Mouse (Mus musculus) testis, adult 2 months (tissue): ENCODE data around the gene Dmwd. TPM values are rescaled to one million over a fixed set of nuclear protein-coding genes. Genes with fewer than 3 reads are reported as not detected.

Experiments
- H3K27ac ChIP-seq: fragments of 200-500 bp; 2 replicates; pipeline ENCODE4 v1.5.1; 2012; ENCODE audit warnings: low read depth, low read length; ENCODE audit not compliant: control insufficient read depth, insufficient read depth
- H3K27me3 ChIP-seq: fragments of 200-500 bp; 2 replicates; pipeline ENCODE4 v1.6.1; 2012; ENCODE audit warnings: mild to moderate bottlenecking, low read length, moderate library complexity; ENCODE audit not compliant: control insufficient read depth, insufficient read depth
- H3K36me3 ChIP-seq: fragments of 200-500 bp; 2 replicates; pipeline ENCODE4 v1.6.1; 2012; ENCODE audit warnings: mild to moderate bottlenecking, low read length; ENCODE audit not compliant: control insufficient read depth, insufficient read depth
- H3K4me1 ChIP-seq: fragments of 200-500 bp; 2 replicates; pipeline ENCODE4 v1.6.1; 2012; ENCODE audit warnings: low read length; ENCODE audit not compliant: control insufficient read depth, insufficient read depth
- H3K4me3 ChIP-seq: fragments of 200-500 bp; 2 replicates; pipeline ENCODE4 v1.5.1; 2012; ENCODE audit warnings: low read depth, mild to moderate bottlenecking, low read length, moderate library complexity, mixed read lengths; ENCODE audit not compliant: control insufficient read depth
- CTCF ChIP-seq: fragments of 200-500 bp; IDR thresholded peaks from 2 replicates; pipeline ENCODE4 v1.5.1; 2012; ENCODE audit warnings: low read depth, mild to moderate bottlenecking, inconsistent platforms, low read length, moderate library complexity; ENCODE audit not compliant: control insufficient read depth, insufficient read depth, insufficient replicate concordance
- POLR2A ChIP-seq: fragments of 200-500 bp; IDR thresholded peaks from 2 replicates; pipeline ENCODE4 v1.6.1; 2012; ENCODE audit warnings: low read depth, mild to moderate bottlenecking, inconsistent platforms, low read length, moderate library complexity; ENCODE audit not compliant: control insufficient read depth
- polyA plus RNA-seq: library from polyadenylated mRNA; depleted of rRNA; stranded (reverse); fragments of >200 nt; gene quantifications from 2 replicates; pipeline ENCODE4 v1.2.3, GENCODE M21; 2012

Gene Dmwd
- polyA plus RNA-seq, 1 experiment, result 83.7 TPM

- Histone ChIP-seq H3K4me3 (no peak overlapping the region), H3K27me3 (no peaks in the 10 kb centered on the region), H3K4me1 (peaks cover 45% of the 10 kb centered on the region), H3K27ac (no peak overlapping the region), H3K36me3 (no peaks in the 10 kb centered on the region; the same call in 1 of the 2 replicates)
- peak; percentile 56; the same call in 1 of the 2 replicates for TF ChIP-seq CTCF
- TF ChIP-seq POLR2A, result no peak
Observed at GRCm38 (mm10) chr7:19088813-19089212, 12.8 kb downstream of the Dmwd start.

GRCm38 (mm10) chr7:19091913-19092312, 15.9 kb downstream of the Dmwd start:
- peaks cover 51% of the 10 kb centered on the region for H3K4me1 ChIP-seq

GRCm38 (mm10) chr7:19092381-19093173, 16.6 kb downstream of the Dmwd start:
- H3K27me3 ChIP-seq, result no peaks in the 10 kb centered on the region
- peak overlapping the region; percentile 5; the same call in 1 of the 2 replicates for H3K27ac ChIP-seq
- no peaks in the 10 kb centered on the region; the same call in 1 of the 2 replicates for H3K36me3 ChIP-seq
- H3K4me1 ChIP-seq, result peaks cover 48% of the 10 kb centered on the region
- TF ChIP-seq CTCF (no peak), POLR2A (no peak)
- H3K4me3 ChIP-seq, result no peak overlapping the region; the same call in 1 of the 2 replicates

More at GRCm38 (mm10) chr7:19091913-19092312, 15.9 kb downstream of the Dmwd start:
- Histone ChIP-seq H3K4me3 (no peak overlapping the region), H3K27ac (peak overlapping the region; percentile 15; the same call in 1 of the 2 replicates), H3K27me3 (no peaks in the 10 kb centered on the region), H3K36me3 (no peaks in the 10 kb centered on the region; the same call in 1 of the 2 replicates)
- no peak for TF ChIP-seq CTCF
- no peak for TF ChIP-seq POLR2A

GRCm38 (mm10) chr7:19093174-19093521, 17.1 kb downstream of the Dmwd start:
- Histone ChIP-seq H3K36me3 (no peaks in the 10 kb centered on the region; the same call in 1 of the 2 replicates), H3K4me3 (peak overlapping the region; percentile 4), H3K4me1 (peaks cover 48% of the 10 kb centered on the region), H3K27ac (peak overlapping the region; percentile 40), H3K27me3 (no peaks in the 10 kb centered on the region)
- TF ChIP-seq CTCF (peak; percentile 73), POLR2A (0 out of 2 replicates have a peak, but pooled peaks have one; percentile 22)

GRCm38 (mm10) chr7:19093537-19094385, 17.7 kb downstream of the Dmwd start:
- TF ChIP-seq CTCF (no peak), POLR2A (peak; percentile 42; the same call in 1 of the 2 replicates)
- H3K27ac ChIP-seq, result peak overlapping the region; percentile 62
- H3K4me1 ChIP-seq, result peaks cover 48% of the 10 kb centered on the region
- H3K36me3 ChIP-seq, result no peaks in the 10 kb centered on the region; the same call in 1 of the 2 replicates
- peak overlapping the region; percentile 73 for H3K4me3 ChIP-seq
- H3K27me3 ChIP-seq, result no peaks in the 10 kb centered on the region

- no peaks in the 10 kb centered on the region for H3K27me3 ChIP-seq
- no peaks in the 10 kb centered on the region; the same call in 1 of the 2 replicates for H3K36me3 ChIP-seq
- H3K27ac ChIP-seq, result peak within 1 kb of the TSS; percentile 62
- H3K4me1 ChIP-seq, result peaks cover 48% of the 10 kb centered on the region
- H3K4me3 ChIP-seq, result peak within 1 kb of the TSS; percentile 76
- TF ChIP-seq POLR2A (no peak), CTCF (no peak)
Observed at GRCm38 (mm10) chr7:19094471-19094825, 18.4 kb downstream of the Dmwd start, which contains the start of gene Six5. Gene Six5 (plus strand): TSS chr7:19094594.
